Mouse (Mus musculus): ENCODE measurements at regions not wholly inside any gene's neighbourhood (a gene's known extent, or its start where the extent isn't known, plus 50 kb on each side); places are given as distances from the start of the nearest gene placed in this dataset.

- no peak overlapping the region for H3K4me3 ChIP-seq (ENCODE audit: low read length)
- no peak overlapping the region for H3K4me2 ChIP-seq (ENCODE audit: low read depth, low read length)
Measured at GRCm38 (mm10) chr5:37980692-37981091, 57.9 kb upstream of the Stx18 start.

GRCm38 (mm10) chr5:37976943-37977434 lies 61.6 kb upstream of the Stx18 start:
- H3K4me2 ChIP-seq (ENCODE audit: low read depth, low read length) = no peak overlapping the region
- peak; percentile 52; the same call in 1 of the 2 replicates for ATAC-seq (replicated peaks; ENCODE audit: extremely low read depth, insufficient read depth, low FRiP score)
- peaks cover 4% of the 10 kb centered on the region; the same call in 1 of the 2 replicates for H3K27me3 ChIP-seq (ENCODE audit: control insufficient read depth, insufficient read depth, low read length)
- H3K9me3 ChIP-seq (replicated peaks; ENCODE audit: control insufficient read depth, low read length) = no peaks in the 10 kb centered on the region
- 11% methylated on average over 4 of the region's 4 CpGs for WGBS
- no peak overlapping the region for H3K27ac ChIP-seq (ENCODE audit: low read length)
- no peak overlapping the region for H3K9ac ChIP-seq (ENCODE audit: low read length)
- no peaks in the 10 kb centered on the region for H3K4me1 ChIP-seq (ENCODE audit: control insufficient read depth, insufficient read depth, low read length)
- H3K36me3 ChIP-seq (ENCODE audit: control insufficient read depth, insufficient read depth) = no peaks in the 10 kb centered on the region
- H3K4me3 ChIP-seq (ENCODE audit: low read length) = no peak overlapping the region

More at GRCm38 (mm10) chr5:37980692-37981091, 57.9 kb upstream of the Stx18 start:
- WGBS = 80% methylated on average over 3 of the region's 3 CpGs
- H3K9me3 ChIP-seq (replicated peaks; ENCODE audit: control insufficient read depth, low read length) = no peaks in the 10 kb centered on the region
- no peaks in the 10 kb centered on the region for H3K36me3 ChIP-seq (ENCODE audit: control insufficient read depth, insufficient read depth)
- no peak overlapping the region for H3K27ac ChIP-seq (ENCODE audit: low read length)
- ATAC-seq (replicated peaks; ENCODE audit: extremely low read depth, insufficient read depth, low FRiP score) = no peak
- no peak overlapping the region for H3K9ac ChIP-seq (ENCODE audit: low read length)
- no peaks in the 10 kb centered on the region for H3K4me1 ChIP-seq (ENCODE audit: control insufficient read depth, insufficient read depth, low read length)
- H3K27me3 ChIP-seq (ENCODE audit: control insufficient read depth, insufficient read depth, low read length) = peaks cover 4% of the 10 kb centered on the region; the same call in 1 of the 2 replicates

- no peak for ATAC-seq (replicated peaks; ENCODE audit: extremely low read depth, insufficient read depth, low FRiP score)
- H3K27me3 ChIP-seq (ENCODE audit: control insufficient read depth, insufficient read depth, low read length) = peaks cover 23% of the 10 kb centered on the region
- no peak overlapping the region for H3K27ac ChIP-seq (ENCODE audit: low read length)
- no peaks in the 10 kb centered on the region for H3K36me3 ChIP-seq (ENCODE audit: control insufficient read depth, insufficient read depth)
- no peak overlapping the region for H3K4me2 ChIP-seq (ENCODE audit: low read depth, low read length)
- WGBS = 81% methylated on average over 7 of the region's 7 CpGs
- no peaks in the 10 kb centered on the region for H3K4me1 ChIP-seq (ENCODE audit: control insufficient read depth, insufficient read depth, low read length)
- H3K9ac ChIP-seq (ENCODE audit: low read length) = no peak overlapping the region
- H3K9me3 ChIP-seq (replicated peaks; ENCODE audit: control insufficient read depth, low read length) = no peaks in the 10 kb centered on the region
- no peak overlapping the region for H3K4me3 ChIP-seq (ENCODE audit: low read length)
Measured at GRCm38 (mm10) chr5:37972980-37973545, 65.5 kb upstream of the Stx18 start.

GRCm38 (mm10) chr5:37971724-37972123 lies 66.8 kb upstream of the Stx18 start:
- Histone ChIP-seq H3K27me3 (ENCODE audit: control insufficient read depth, insufficient read depth, low read length) (peaks cover 36% of the 10 kb centered on the region), H3K4me3 (ENCODE audit: low read length) (no peak overlapping the region), H3K9ac (ENCODE audit: low read length) (no peak overlapping the region), H3K4me2 (ENCODE audit: low read depth, low read length) (no peak overlapping the region), H3K36me3 (ENCODE audit: control insufficient read depth, insufficient read depth) (no peaks in the 10 kb centered on the region), H3K27ac (ENCODE audit: low read length) (no peak overlapping the region), H3K9me3 (replicated peaks; ENCODE audit: control insufficient read depth, low read length) (no peaks in the 10 kb centered on the region), H3K4me1 (ENCODE audit: control insufficient read depth, insufficient read depth, low read length) (no peaks in the 10 kb centered on the region)
- WGBS = 49% methylated on average over 11 of the region's 11 CpGs
- no peak for ATAC-seq (replicated peaks; ENCODE audit: extremely low read depth, insufficient read depth, low FRiP score)

- no peak for ATAC-seq (replicated peaks; ENCODE audit: extremely low read depth, insufficient read depth, low FRiP score)
- 10% methylated on average over 10 of the region's 10 CpGs for WGBS
- Histone ChIP-seq H3K4me3 (ENCODE audit: low read length) (no peak overlapping the region), H3K9ac (ENCODE audit: low read length) (no peak overlapping the region), H3K4me2 (ENCODE audit: low read depth, low read length) (no peak overlapping the region), H3K4me1 (ENCODE audit: control insufficient read depth, insufficient read depth, low read length) (no peaks in the 10 kb centered on the region), H3K27me3 (ENCODE audit: control insufficient read depth, insufficient read depth, low read length) (peaks cover 50% of the 10 kb centered on the region), H3K27ac (ENCODE audit: low read length) (no peak overlapping the region), H3K9me3 (replicated peaks; ENCODE audit: control insufficient read depth, low read length) (no peaks in the 10 kb centered on the region), H3K36me3 (ENCODE audit: control insufficient read depth, insufficient read depth) (no peaks in the 10 kb centered on the region)
Measured at GRCm38 (mm10) chr5:37968596-37968995, 69.9 kb upstream of the Stx18 start.

- no peak overlapping the region for H3K9ac ChIP-seq (ENCODE audit: low read length)
- peaks cover 50% of the 10 kb centered on the region for H3K27me3 ChIP-seq (ENCODE audit: control insufficient read depth, insufficient read depth, low read length)
- 6% methylated on average over 14 of the region's 14 CpGs for WGBS
- no peak for ATAC-seq (replicated peaks; ENCODE audit: extremely low read depth, insufficient read depth, low FRiP score)
- no peaks in the 10 kb centered on the region for H3K9me3 ChIP-seq (replicated peaks; ENCODE audit: control insufficient read depth, low read length)
- peak overlapping the region; percentile 9 for H3K4me3 ChIP-seq (ENCODE audit: low read length)
- H3K36me3 ChIP-seq (ENCODE audit: control insufficient read depth, insufficient read depth) = no peaks in the 10 kb centered on the region
- no peak overlapping the region for H3K27ac ChIP-seq (ENCODE audit: low read length)
- H3K4me2 ChIP-seq (ENCODE audit: low read depth, low read length) = peak overlapping the region; percentile 29; the same call in 1 of the 2 replicates
- H3K4me1 ChIP-seq (ENCODE audit: control insufficient read depth, insufficient read depth, low read length) = no peaks in the 10 kb centered on the region
Measured at GRCm38 (mm10) chr5:37967914-37968375, 70.6 kb upstream of the Stx18 start.

- Histone ChIP-seq H3K9me3 (replicated peaks; ENCODE audit: control insufficient read depth, low read length) (no peaks in the 10 kb centered on the region), H3K9ac (ENCODE audit: low read length) (no peak overlapping the region), H3K4me2 (ENCODE audit: low read depth, low read length) (peak overlapping the region; percentile 29; the same call in 1 of the 2 replicates), H3K27me3 (ENCODE audit: control insufficient read depth, insufficient read depth, low read length) (peaks cover 50% of the 10 kb centered on the region), H3K36me3 (ENCODE audit: control insufficient read depth, insufficient read depth) (no peaks in the 10 kb centered on the region), H3K4me3 (ENCODE audit: low read length) (peak overlapping the region; percentile 9; the same call in 1 of the 2 replicates), H3K4me1 (ENCODE audit: control insufficient read depth, insufficient read depth, low read length) (no peaks in the 10 kb centered on the region), H3K27ac (ENCODE audit: low read length) (no peak overlapping the region)
- 12% methylated on average over 23 of the region's 23 CpGs for WGBS
- ATAC-seq (replicated peaks; ENCODE audit: extremely low read depth, insufficient read depth, low FRiP score) = no peak
Measured at GRCm38 (mm10) chr5:37967106-37967913, 71.2 kb upstream of the Stx18 start.

GRCm38 (mm10) chr5:37963688-37964087 lies 74.9 kb upstream of the Stx18 start:
- Histone ChIP-seq H3K27ac (ENCODE audit: low read length) (no peak overlapping the region), H3K4me2 (ENCODE audit: low read depth, low read length) (no peak overlapping the region), H3K4me3 (ENCODE audit: low read length) (no peak overlapping the region), H3K4me1 (ENCODE audit: control insufficient read depth, insufficient read depth, low read length) (no peaks in the 10 kb centered on the region), H3K9ac (ENCODE audit: low read length) (no peak overlapping the region), H3K27me3 (ENCODE audit: control insufficient read depth, insufficient read depth, low read length) (peaks cover 35% of the 10 kb centered on the region), H3K36me3 (ENCODE audit: control insufficient read depth, insufficient read depth) (no peaks in the 10 kb centered on the region), H3K9me3 (replicated peaks; ENCODE audit: control insufficient read depth, low read length) (no peaks in the 10 kb centered on the region)
- no peak for ATAC-seq (replicated peaks; ENCODE audit: extremely low read depth, insufficient read depth, low FRiP score)
- 40% methylated on average over 8 of the region's 8 CpGs for WGBS

GRCm38 (mm10) chr5:37962513-37962912 lies 76.0 kb upstream of the Stx18 start:
- Histone ChIP-seq H3K9me3 (replicated peaks; ENCODE audit: control insufficient read depth, low read length) (no peaks in the 10 kb centered on the region), H3K9ac (ENCODE audit: low read length) (no peak overlapping the region), H3K4me1 (ENCODE audit: control insufficient read depth, insufficient read depth, low read length) (no peaks in the 10 kb centered on the region), H3K27ac (ENCODE audit: low read length) (no peak overlapping the region), H3K27me3 (ENCODE audit: control insufficient read depth, insufficient read depth, low read length) (peaks cover 24% of the 10 kb centered on the region), H3K4me3 (ENCODE audit: low read length) (no peak overlapping the region), H3K4me2 (ENCODE audit: low read depth, low read length) (no peak overlapping the region), H3K36me3 (ENCODE audit: control insufficient read depth, insufficient read depth) (no peaks in the 10 kb centered on the region)
- ATAC-seq (replicated peaks; ENCODE audit: extremely low read depth, insufficient read depth, low FRiP score) = no peak
- 38% methylated on average over 3 of the region's 3 CpGs for WGBS
